Mouse (Mus musculus) kidney, postnatal 0 days (tissue): Measurements from ENCODE around the gene Stil. TPM values are rescaled to one million over a fixed set of nuclear protein-coding genes. Genes with fewer than 3 reads are reported as not detected.
"Not testable (repeated sequence)": the region's sequence is repeated elsewhere in the genome, so short reads cannot be mapped to it uniquely, and the experiment has no call there.

Experiments
- ATAC-seq: fragments of 200-750 bp; cut with Nextera tagmentation; replicated peaks from 2 replicates; pipeline ENCODE4 v1.8.0; 2017; ENCODE audit warnings: low read depth, moderate number of reproducible peaks, moderate TSS enrichment, moderate library complexity; ENCODE audit not compliant: low FRiP score
- DNase-seq: peaks from one replicate; pipeline ENCODE4 v3.0.0-alpha.2; 2016; ENCODE audit warnings: low spot score
- H3K27ac ChIP-seq: fragments of 300-500 bp; sonication (generic); 2 replicates; pipeline ENCODE4 v1.5.1; 2014; ENCODE audit warnings: mild to moderate bottlenecking
- H3K27me3 ChIP-seq: fragments of 300-500 bp; sonication (generic); 2 replicates; pipeline ENCODE4 v1.6.1; 2014; ENCODE audit warnings: low read length, mixed read lengths; ENCODE audit not compliant: insufficient read depth
- H3K36me3 ChIP-seq: fragments of 300-500 bp; sonication (generic); 2 replicates; pipeline ENCODE4 v1.6.1; 2014; ENCODE audit warnings: low read length, mixed read lengths; ENCODE audit not compliant: insufficient read depth
- H3K4me1 ChIP-seq: fragments of 300-500 bp; sonication (generic); replicated peaks from 2 replicates; pipeline ENCODE4 v1.6.1; 2014; ENCODE audit warnings: antibody characterized with exemption, low read length, mixed read lengths; ENCODE audit not compliant: insufficient read depth
- H3K4me2 ChIP-seq: fragments of 300-500 bp; sonication (generic); 2 replicates; pipeline ENCODE4 v1.6.1; 2014; ENCODE audit warnings: mild to moderate bottlenecking, low read length, moderate library complexity, mixed read lengths
- H3K4me3 ChIP-seq: fragments of 300-500 bp; sonication (generic); replicated peaks from 2 replicates; pipeline ENCODE4 v1.5.1; 2014; ENCODE audit warnings: low read depth, low read length
- H3K9ac ChIP-seq: fragments of 300-500 bp; sonication (generic); 2 replicates; pipeline ENCODE4 v1.6.1; 2014; ENCODE audit warnings: low read depth, low read length
- H3K9me3 ChIP-seq: fragments of 300-500 bp; sonication (generic); replicated peaks from 2 replicates; pipeline ENCODE4 v1.6.1; 2016; ENCODE audit warnings: low read length, inconsistent platforms, mixed read lengths
- CTCF ChIP-seq: IDR thresholded peaks from 2 replicates; pipeline ENCODE4 v1.5.1; 2016; ENCODE audit warnings: antibody characterized with exemption, low read depth, mild to moderate bottlenecking, moderate library complexity
- WGBS: fragments of 180-500 bp; shearing (Covaris S2); extraction: QIAGEN DNeasy Blood & Tissue Kit; methylation state at CpG from one replicate; pipeline ENCODE4 v1.1.7; 2014; 5-methylcytosine and 5-hydroxymethylcytosine counted together
- polyA plus RNA-seq: library from polyadenylated mRNA; unstranded; fragments of >200 nt; fragmentation: Nextera tagmentation; extraction: Ambion mirVana; gene quantifications from 2 replicates; pipeline ENCODE4 v1.2.1, GENCODE M21; 2015

The Stil gene
- polyA plus RNA-seq: 4.8 and 5.1 TPM in 2 replicates

DNA sequence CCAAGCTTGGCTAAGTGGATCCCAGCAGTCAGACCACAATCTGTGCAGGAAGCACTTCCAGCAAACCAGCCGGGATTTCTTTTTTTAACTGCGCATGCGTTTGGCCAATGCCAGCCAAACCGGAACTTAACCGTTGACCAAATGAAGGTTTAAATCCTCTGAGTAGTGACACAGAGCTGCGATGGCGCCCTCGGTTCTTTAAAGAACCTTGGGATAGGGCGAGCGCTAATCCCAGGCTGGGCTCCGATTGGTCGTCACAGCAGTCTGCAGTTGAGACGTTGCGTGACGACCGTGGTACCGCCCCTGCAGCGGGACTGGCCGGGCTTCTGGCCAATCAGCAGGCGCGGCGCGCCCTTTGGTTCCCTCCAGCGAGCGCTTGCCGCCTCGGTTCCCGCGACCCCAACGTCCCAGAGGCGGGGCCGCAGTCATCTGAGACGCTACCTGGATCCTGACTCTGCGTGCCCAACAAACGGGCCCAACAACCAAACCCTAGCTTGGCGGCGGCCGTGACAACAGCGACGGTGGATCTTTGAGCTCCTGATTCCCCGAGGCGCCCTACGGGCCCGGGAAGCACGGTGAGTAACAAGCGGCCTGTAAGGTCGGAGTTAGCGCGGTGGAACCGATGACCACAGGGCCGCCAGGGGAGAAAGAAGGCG, at the start of gene Stil:
Gene Stil (plus strand): TSS at position 387 of the 656 bp plus-strand sequence.
- under 1% methylated on average over 52 of the region's 52 CpGs for WGBS
- ATAC-seq (peak; percentile 100), DNase-seq (peak; percentile 100)
- Histone ChIP-seq H3K27ac (peak within 1 kb of the TSS; percentile 92), H3K4me3 (peak within 1 kb of the TSS; percentile 51), H3K4me1 (no peaks in the 10 kb centered on the region; the same call in 1 of the 2 replicates), H3K4me2 (peak within 1 kb of the TSS; percentile 80), H3K9ac (peak within 1 kb of the TSS; percentile 60), H3K36me3 (0 out of 2 replicates have a peak, but pooled peaks cover under 1% of the 10 kb centered on the region), H3K9me3 (no peaks in the 10 kb centered on the region), H3K27me3 (no peaks in the 10 kb centered on the region)
- 0 out of 2 replicates have a peak, but pooled peaks have one; percentile 14 for TF ChIP-seq CTCF

DNA sequence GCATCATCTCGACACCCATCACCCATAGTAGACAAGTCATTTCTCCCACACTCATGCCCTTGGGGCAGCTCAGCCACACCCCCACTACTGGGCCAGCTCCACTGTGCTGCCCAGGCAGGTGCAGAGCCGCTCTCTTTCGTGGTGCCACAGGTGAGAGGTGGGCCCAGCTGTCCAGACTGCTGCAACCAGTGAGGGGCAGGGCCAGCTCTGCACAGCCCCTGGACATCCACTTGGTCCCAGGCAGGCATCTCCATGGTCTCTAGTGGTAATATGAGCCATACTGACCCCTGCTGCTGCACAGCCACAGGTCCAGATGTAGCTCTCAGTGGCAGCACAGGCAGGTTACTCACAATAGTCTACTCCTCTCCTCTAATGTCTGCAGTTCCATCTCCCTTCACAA, 46.8 kb upstream of the Stil start:
- ATAC-seq (no peak; the same call in 1 of the 2 replicates), DNase-seq (no peak)
- H3K4me1 ChIP-seq: no peaks in the 10 kb centered on the region
- no peak overlapping the region for H3K4me3 ChIP-seq
- H3K9me3 ChIP-seq: no peaks in the 10 kb centered on the region
- H3K36me3 ChIP-seq: no peaks in the 10 kb centered on the region
- no peak for TF ChIP-seq CTCF
- H3K4me2 ChIP-seq: no peak overlapping the region
- H3K27ac ChIP-seq: no peak overlapping the region
- no peaks in the 10 kb centered on the region for H3K27me3 ChIP-seq
- WGBS: 79% methylated on average over 3 of the region's 3 CpGs
- no peak overlapping the region for H3K9ac ChIP-seq

DNA sequence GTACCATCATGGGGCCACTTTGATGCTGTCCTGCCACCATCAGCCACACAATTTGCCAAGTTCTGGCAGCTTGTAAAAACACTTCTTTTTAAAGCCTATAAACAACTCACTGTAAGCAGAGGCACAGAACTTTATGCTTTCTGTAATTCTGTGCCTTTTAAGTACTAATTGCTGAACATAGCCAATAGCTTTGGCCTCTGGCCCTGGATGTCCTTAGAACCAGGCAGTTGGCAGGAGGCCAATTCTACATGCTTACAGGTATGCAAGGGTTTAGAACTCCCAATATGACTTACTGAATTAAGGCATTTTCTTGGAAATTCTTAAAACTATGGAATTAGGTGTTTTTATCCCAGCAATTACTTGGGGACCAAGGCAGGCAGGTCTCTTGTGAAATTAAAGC, 42.6 kb upstream of the Stil start:
- peak; percentile 8 for DNase-seq

DNA sequence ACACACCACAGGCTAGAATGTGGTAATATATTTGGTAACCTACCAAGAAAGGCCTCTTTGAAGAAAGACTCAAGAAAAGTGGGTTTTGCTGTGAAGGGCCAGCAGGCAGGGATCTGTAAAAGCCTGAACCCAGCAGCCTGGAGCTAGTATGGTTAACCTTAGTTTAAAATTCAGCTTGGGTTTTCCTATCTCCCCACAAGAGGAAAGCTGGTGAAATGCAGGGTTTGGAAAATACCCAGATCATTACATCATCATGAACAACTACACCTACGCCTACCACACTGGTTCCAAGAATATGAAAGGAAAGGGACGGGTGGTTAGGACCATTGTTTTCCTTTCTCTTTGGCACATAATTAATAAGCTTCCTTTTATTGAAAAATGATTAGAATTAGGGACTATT, 41.7 kb upstream of the Stil start:
- no peak for ATAC-seq
- H3K9me3 ChIP-seq: no peaks in the 10 kb centered on the region
- no peak overlapping the region for H3K4me2 ChIP-seq
- H3K4me3 ChIP-seq: no peak overlapping the region
- no peak for DNase-seq
- H3K4me1 ChIP-seq: no peaks in the 10 kb centered on the region
- no peak for TF ChIP-seq CTCF
- WGBS: 86% methylated on average over 2 of the region's 2 CpGs
- H3K27me3 ChIP-seq: no peaks in the 10 kb centered on the region
- H3K9ac ChIP-seq: no peak overlapping the region
- no peak overlapping the region for H3K27ac ChIP-seq
- 0 out of 2 replicates have a peak, but pooled peaks cover 6% of the 10 kb centered on the region for H3K36me3 ChIP-seq

More for the DNA sequence above, 42.6 kb upstream of the Stil start:
- no peak overlapping the region for H3K4me3 ChIP-seq
- H3K9me3 ChIP-seq: no peaks in the 10 kb centered on the region
- no peak overlapping the region for H3K9ac ChIP-seq
- H3K4me1 ChIP-seq: no peaks in the 10 kb centered on the region
- H3K36me3 ChIP-seq: 0 out of 2 replicates have a peak, but pooled peaks cover 2% of the 10 kb centered on the region
- no peak for ATAC-seq
- H3K4me2 ChIP-seq: no peak overlapping the region
- H3K27me3 ChIP-seq: no peaks in the 10 kb centered on the region
- no peak for TF ChIP-seq CTCF
- no peak overlapping the region for H3K27ac ChIP-seq

DNA sequence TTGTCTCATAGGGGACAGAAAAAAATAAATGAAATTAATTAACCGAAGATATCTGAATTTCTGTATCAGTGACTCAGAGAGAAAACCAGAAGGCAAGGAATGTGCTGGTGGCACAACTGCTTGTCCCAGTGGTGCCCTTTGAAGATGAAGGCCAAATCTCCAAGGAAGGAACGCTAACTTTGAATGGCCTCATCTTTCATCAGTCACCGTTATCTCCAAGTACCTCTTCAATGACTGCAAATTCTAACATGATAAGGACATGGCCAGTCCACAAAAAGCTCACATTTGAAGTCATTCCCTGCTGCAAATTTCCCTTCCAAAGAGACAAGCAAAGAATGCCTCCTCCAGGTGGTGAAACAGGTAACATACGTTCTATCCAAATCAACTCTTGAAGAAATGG, 41.2 kb upstream of the Stil start:
- no peak for ATAC-seq
- DNase-seq: no peak
- H3K4me2 ChIP-seq: no peak overlapping the region
- TF ChIP-seq CTCF: no peak
- no peak overlapping the region for H3K27ac ChIP-seq
- no peaks in the 10 kb centered on the region for H3K4me1 ChIP-seq
- no peak overlapping the region for H3K4me3 ChIP-seq
- H3K9ac ChIP-seq: no peak overlapping the region
- H3K9me3 ChIP-seq: no peaks in the 10 kb centered on the region
- WGBS: 91% methylated on average over 4 of the region's 4 CpGs
- H3K27me3 ChIP-seq: no peaks in the 10 kb centered on the region
- 0 out of 2 replicates have a peak, but pooled peaks cover 6% of the 10 kb centered on the region for H3K36me3 ChIP-seq

DNA sequence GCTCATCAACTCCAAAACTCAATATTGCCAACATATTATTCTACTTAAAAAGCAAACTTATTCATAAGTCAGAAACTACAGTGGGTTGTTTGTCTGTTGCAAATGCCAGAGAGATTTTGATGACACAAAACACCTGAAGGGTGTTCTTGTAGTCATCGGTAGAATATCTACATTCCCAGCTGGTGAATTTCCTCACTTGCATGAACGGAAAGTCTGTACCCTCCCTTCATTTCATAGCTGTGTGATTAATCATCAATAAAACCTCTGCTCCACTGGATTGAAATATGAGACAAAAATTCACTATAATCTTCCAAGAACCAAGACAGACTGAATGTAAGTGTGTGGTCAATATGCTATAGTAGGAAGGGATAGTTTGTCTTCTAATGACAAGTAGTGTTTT, 40.4 kb upstream of the Stil start:
- no peak overlapping the region for H3K9ac ChIP-seq
- H3K4me1 ChIP-seq: no peaks in the 10 kb centered on the region
- no peak overlapping the region for H3K4me3 ChIP-seq
- TF ChIP-seq CTCF: no peak
- H3K27me3 ChIP-seq: no peaks in the 10 kb centered on the region
- 0 out of 2 replicates have a peak, but pooled peaks cover 6% of the 10 kb centered on the region for H3K36me3 ChIP-seq
- WGBS: 84% methylated on average over 2 of the region's 2 CpGs
- no peaks in the 10 kb centered on the region for H3K9me3 ChIP-seq
- DNase-seq (no peak), ATAC-seq (no peak)
- no peak overlapping the region for H3K4me2 ChIP-seq
- no peak overlapping the region for H3K27ac ChIP-seq

DNA sequence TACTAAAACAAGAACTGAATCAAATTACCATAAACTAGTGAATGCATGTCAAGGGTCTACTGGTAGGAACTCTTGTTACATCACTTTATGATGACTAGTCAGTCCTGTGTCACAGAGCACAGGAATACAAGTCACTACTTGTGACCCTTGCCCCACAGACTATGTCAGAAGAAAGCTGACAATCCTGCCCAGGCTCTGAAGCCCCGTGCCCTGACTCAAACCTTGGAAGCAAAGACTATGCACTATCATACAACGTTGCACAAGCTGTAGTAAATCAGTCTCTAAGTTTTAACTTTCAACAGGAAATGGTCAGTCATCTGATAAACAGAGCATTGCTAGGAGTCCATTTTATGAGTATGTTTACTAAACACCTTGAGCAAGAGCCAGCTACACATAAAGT, 39.1 kb upstream of the Stil start:
- H3K27ac ChIP-seq, H3K4me3 ChIP-seq, H3K9me3 ChIP-seq, H3K9ac ChIP-seq, H3K4me1 ChIP-seq, H3K27me3 ChIP-seq, DNase-seq, H3K4me2 ChIP-seq: not testable (repeated sequence)
- ATAC-seq: peak; percentile 59; the same call in 1 of the 2 replicates
- whole genome bisulfite sequencing: 45% methylated on average over 2 of the region's 2 CpGs
- H3K36me3 ChIP-seq: peaks cover 14% of the 10 kb centered on the region; the same call in 1 of the 2 replicates
